Mouse (Mus musculus): Measurements from ENCODE around the gene Ctsq. TPM values are rescaled to one million over a fixed set of nuclear protein-coding genes. Genes with fewer than 3 reads are reported as not detected.
"Not testable (repeated sequence)": the region's sequence is repeated elsewhere in the genome, so short reads cannot be mapped to it uniquely, and the experiment has no call there.

The Ctsq gene
- not detected in 2 replicates for polyA plus RNA-seq (2012; rRNA removed)

DNA sequence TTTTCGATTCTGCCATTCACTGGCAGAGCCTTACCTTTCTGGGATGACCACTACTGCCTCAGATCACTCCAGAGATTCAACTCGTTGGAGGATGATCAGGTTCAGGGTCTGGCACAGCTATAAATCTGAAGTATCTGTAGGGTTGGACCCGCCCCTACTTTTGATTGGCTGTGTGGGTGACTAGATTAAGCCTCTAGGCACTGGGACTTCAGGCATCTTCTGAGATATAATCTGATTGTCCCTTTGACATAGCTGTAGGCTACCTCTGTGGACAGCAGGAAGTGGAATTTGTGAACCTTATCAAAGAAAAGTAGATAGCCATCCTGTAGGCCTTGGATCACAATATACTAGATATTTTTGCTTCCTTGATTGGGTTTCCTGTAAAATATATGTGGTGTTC, at the start of gene Ctsq:
Gene Ctsq, minus strand, starts transcription at position 101 of the 400 bp plus-strand sequence.
- WGBS: 49% methylated on average over 3 of the region's 3 CpGs
- H3K4me3 ChIP-seq (ENCODE audit: low read depth, low read length): no peak within 1 kb of the TSS
- TF ChIP-seq POLR2A (IDR thresholded peaks at IDR 0.05; ENCODE audit: low read depth, low read length): no peak
- TF ChIP-seq CTCF (IDR thresholded peaks at IDR 0.05; ENCODE audit: extremely low read depth, insufficient read length, insufficient replicate concordance, low read depth, low read length): no peak

DNA sequence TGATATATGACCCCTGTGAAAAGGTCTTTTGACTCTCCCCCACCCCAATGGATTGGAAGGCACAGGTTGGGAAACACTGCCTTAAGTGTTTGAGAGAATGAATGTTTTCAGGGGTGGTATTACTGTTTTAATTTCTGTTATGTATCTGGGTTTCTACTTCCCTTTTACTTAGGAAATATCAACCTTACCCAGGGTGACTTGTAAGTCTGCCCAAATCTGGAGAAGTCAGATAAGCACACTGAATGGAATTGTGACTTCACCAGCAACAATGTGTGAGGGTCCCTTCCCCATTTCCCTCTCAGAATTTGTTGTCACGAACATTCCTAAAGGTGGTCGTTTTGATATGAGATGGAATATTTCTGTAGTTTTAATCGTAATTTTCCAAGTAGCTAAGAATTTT, 17.6 kb downstream of the Ctsq start:
- H3K27ac ChIP-seq (ENCODE audit: insufficient read depth, low read depth, low read length): no peak overlapping the region
- H3K27me3 ChIP-seq (ENCODE audit: control insufficient read depth, insufficient read depth, low read length): no peaks in the 10 kb centered on the region; the same call in 1 of the 2 replicates
- H3K36me3 ChIP-seq (ENCODE audit: control insufficient read depth, insufficient read depth, low read length): no peaks in the 10 kb centered on the region
- H3K4me1 ChIP-seq (ENCODE audit: control insufficient read depth, insufficient read depth, insufficient read length, low read length): no peaks in the 10 kb centered on the region
- H3K4me3 ChIP-seq (ENCODE audit: low read depth, low read length): no peak overlapping the region
- WGBS: 82% methylated on average over 3 of the region's 3 CpGs
- TF ChIP-seq CTCF (IDR thresholded peaks at IDR 0.05; ENCODE audit: extremely low read depth, insufficient read length, insufficient replicate concordance, low read depth, low read length): no peak
- TF ChIP-seq POLR2A (IDR thresholded peaks at IDR 0.05; ENCODE audit: low read depth, low read length): no peak

More for the DNA sequence above, at the start of gene Ctsq:
- H3K4me1 ChIP-seq (ENCODE audit: control insufficient read depth, insufficient read depth, insufficient read length, low read length): no peaks in the 10 kb centered on the region
- H3K27me3 ChIP-seq (ENCODE audit: control insufficient read depth, insufficient read depth, low read length): no peaks in the 10 kb centered on the region
- H3K27ac ChIP-seq (ENCODE audit: insufficient read depth, low read depth, low read length): no peak within 1 kb of the TSS
- no peaks in the 10 kb centered on the region for H3K36me3 ChIP-seq (ENCODE audit: control insufficient read depth, insufficient read depth, low read length)

DNA sequence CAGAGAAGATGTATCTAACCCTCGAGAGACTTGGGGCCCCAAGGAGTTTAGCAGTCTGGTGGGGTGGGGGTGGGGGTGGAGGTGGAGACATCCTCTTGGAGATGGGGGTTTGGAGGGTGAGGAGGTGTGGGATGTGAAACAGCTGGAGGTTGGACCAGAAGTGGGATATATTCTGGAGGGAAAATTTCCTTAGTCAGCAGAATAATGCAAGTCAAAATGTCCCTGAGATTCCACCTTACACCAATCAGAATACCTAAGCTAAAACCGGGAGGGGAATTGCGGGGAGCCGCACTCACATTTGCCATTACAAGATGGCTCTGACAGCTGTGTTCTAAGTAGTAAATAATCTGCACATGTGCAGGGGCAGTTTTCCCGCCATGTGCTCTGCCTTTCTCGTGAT, 18.6 kb downstream of the Ctsq start:
- no peak overlapping the region for H3K4me3 ChIP-seq (ENCODE audit: low read depth, low read length)
- 79% methylated on average over 5 of the region's 6 CpGs for WGBS
- H3K4me1 ChIP-seq (ENCODE audit: control insufficient read depth, insufficient read depth, insufficient read length, low read length): no peaks in the 10 kb centered on the region
- TF ChIP-seq CTCF (IDR thresholded peaks at IDR 0.05; ENCODE audit: extremely low read depth, insufficient read length, insufficient replicate concordance, low read depth, low read length): no peak
- TF ChIP-seq POLR2A (IDR thresholded peaks at IDR 0.05; ENCODE audit: low read depth, low read length): no peak
- H3K27ac ChIP-seq (ENCODE audit: insufficient read depth, low read depth, low read length): no peak overlapping the region
- no peaks in the 10 kb centered on the region for H3K36me3 ChIP-seq (ENCODE audit: control insufficient read depth, insufficient read depth, low read length)
- H3K27me3 ChIP-seq (ENCODE audit: control insufficient read depth, insufficient read depth, low read length): no peaks in the 10 kb centered on the region; the same call in 1 of the 2 replicates

DNA sequence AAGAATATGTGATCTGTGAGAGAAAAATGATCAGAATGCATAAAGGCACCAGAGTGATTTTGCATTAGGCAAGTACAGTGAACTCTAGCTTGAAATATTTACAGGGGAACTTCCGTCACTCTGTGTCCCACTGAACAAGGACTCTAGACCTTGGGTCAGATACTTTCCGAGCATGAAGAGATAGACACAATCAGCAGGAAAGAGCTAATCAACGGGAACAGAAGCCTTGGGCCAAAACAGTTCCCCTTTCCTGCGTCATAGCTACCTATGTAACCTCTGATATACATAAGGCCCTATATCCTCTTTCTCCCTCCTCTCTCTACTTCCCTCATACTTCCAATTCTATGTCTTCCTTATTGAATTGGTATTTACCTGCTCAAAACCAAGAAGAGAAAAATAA, 30.3 kb downstream of the Ctsq start:
- no peak overlapping the region for H3K27ac ChIP-seq (ENCODE audit: insufficient read depth, low read depth, low read length)
- no peaks in the 10 kb centered on the region for H3K4me1 ChIP-seq (ENCODE audit: control insufficient read depth, insufficient read depth, insufficient read length, low read length)
- no peak overlapping the region for H3K4me3 ChIP-seq (ENCODE audit: low read depth, low read length)
- H3K27me3 ChIP-seq (ENCODE audit: control insufficient read depth, insufficient read depth, low read length): no peaks in the 10 kb centered on the region
- WGBS: 68% methylated on average over 4 of the region's 4 CpGs
- no peak for TF ChIP-seq POLR2A (IDR thresholded peaks at IDR 0.05; ENCODE audit: low read depth, low read length)
- no peak for TF ChIP-seq CTCF (IDR thresholded peaks at IDR 0.05; ENCODE audit: extremely low read depth, insufficient read length, insufficient replicate concordance, low read depth, low read length)
- H3K36me3 ChIP-seq (ENCODE audit: control insufficient read depth, insufficient read depth, low read length): no peaks in the 10 kb centered on the region

DNA sequence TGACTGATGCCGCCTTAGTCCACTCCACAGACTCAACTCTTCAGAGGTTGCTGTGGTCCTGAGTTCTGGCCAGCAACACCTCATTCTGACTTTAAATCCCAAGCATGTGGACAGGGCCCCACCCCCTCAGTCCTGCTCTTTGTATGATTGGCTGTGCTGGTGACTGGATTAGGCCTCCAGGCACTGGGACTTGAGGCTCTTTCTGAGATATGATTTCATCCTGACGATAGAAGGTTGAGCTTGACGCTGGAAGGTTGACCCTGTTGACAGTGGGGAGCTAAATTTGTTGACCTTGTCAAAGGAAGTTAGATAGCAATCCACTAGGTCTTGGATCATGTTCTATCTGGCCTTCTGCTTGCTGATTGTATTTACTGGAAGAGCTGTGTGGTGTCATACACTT, 34.6 kb downstream of the Ctsq start, which contains the start of gene Ctsj:
Gene Ctsj, minus strand, starts transcription at position 101 of the 400 bp plus-strand sequence.
- 67% methylated on average over 3 of the region's 3 CpGs for WGBS
- Histone ChIP-seq H3K27ac (ENCODE audit: insufficient read depth, low read depth, low read length) (no peak within 1 kb of the TSS), H3K36me3 (ENCODE audit: control insufficient read depth, insufficient read depth, low read length) (no peaks in the 10 kb centered on the region), H3K27me3 (ENCODE audit: control insufficient read depth, insufficient read depth, low read length) (no peaks in the 10 kb centered on the region), H3K4me1 (ENCODE audit: control insufficient read depth, insufficient read depth, insufficient read length, low read length) (no peaks in the 10 kb centered on the region), H3K4me3 (ENCODE audit: low read depth, low read length) (no peak within 1 kb of the TSS)
- no peak for TF ChIP-seq CTCF (IDR thresholded peaks at IDR 0.05; ENCODE audit: extremely low read depth, insufficient read length, insufficient replicate concordance, low read depth, low read length)
- TF ChIP-seq POLR2A (IDR thresholded peaks at IDR 0.05; ENCODE audit: low read depth, low read length): no peak

DNA sequence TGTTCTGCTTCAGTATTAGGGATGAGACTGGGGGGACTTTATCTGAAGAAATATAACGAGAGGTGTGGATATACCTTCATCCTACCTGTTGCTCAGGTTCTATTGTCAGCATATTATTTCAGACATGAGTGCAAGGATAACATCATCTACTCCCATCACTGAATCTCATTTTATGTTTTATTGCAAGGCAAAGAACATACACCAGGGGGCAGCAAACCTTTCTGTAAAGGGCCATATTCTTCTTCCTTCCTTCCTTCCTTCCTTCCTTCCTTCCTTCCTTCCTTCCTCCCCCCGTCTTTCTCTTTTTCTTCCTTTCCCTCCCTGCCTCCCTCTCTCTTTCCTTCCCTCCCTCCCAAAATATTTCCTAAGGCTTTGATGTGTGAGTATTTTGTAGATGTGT, 42.8 kb downstream of the Ctsq start:
- no peak for TF ChIP-seq CTCF (IDR thresholded peaks at IDR 0.05; ENCODE audit: extremely low read depth, insufficient read length, insufficient replicate concordance, low read depth, low read length)
- no peak for TF ChIP-seq POLR2A (IDR thresholded peaks at IDR 0.05; ENCODE audit: low read depth, low read length)
- Histone ChIP-seq H3K4me1 (ENCODE audit: control insufficient read depth, insufficient read depth, insufficient read length, low read length) (no peaks in the 10 kb centered on the region), H3K36me3 (ENCODE audit: control insufficient read depth, insufficient read depth, low read length) (no peaks in the 10 kb centered on the region), H3K4me3 (ENCODE audit: low read depth, low read length) (no peak overlapping the region), H3K27ac (ENCODE audit: insufficient read depth, low read depth, low read length) (no peak overlapping the region), H3K27me3 (ENCODE audit: control insufficient read depth, insufficient read depth, low read length) (no peaks in the 10 kb centered on the region)
- WGBS: 45% methylated on average over 2 of the region's 2 CpGs

DNA sequence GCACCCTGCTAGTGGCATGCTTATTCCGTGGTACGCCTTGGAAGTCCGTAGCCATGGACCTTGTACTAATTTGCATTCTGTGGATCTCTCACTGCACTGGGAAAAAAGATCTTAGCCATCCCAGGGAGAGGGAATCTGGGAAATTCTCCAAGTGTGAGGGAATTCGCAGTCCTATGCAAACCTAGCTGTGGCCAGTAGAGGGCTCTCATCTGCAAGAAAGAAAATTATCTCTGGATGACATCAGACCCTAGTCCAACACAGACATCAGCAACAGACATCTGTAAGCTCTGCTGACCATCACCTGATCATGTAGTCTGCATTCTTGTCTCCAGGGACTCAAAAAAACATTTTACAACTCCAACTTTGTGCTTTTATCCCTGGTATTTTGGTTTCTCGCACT, 53.5 kb downstream of the Ctsq start:
- H3K27ac ChIP-seq (ENCODE audit: insufficient read depth, low read depth, low read length); H3K4me3 ChIP-seq (ENCODE audit: low read depth, low read length); H3K4me1 ChIP-seq (ENCODE audit: control insufficient read depth, insufficient read depth, insufficient read length, low read length); H3K36me3 ChIP-seq (ENCODE audit: control insufficient read depth, insufficient read depth, low read length); H3K27me3 ChIP-seq (ENCODE audit: control insufficient read depth, insufficient read depth, low read length): not testable (repeated sequence)
- WGBS: 80% methylated on average over 5 of the region's 5 CpGs

Other genes with a start within 250 kb of the Ctsq start
- gene Ctsll3, start 237.8 kb downstream of the Ctsq start, polyA plus RNA-seq (2012; rRNA removed): not detected in 2 replicates
- not detected in 2 replicates for gene 4930486L24Rik, start 176.2 kb downstream of the Ctsq start, polyA plus RNA-seq (2012; rRNA removed)
- not detected in 2 replicates for gene Gm49392, start 143.7 kb downstream of the Ctsq start, polyA plus RNA-seq (2012; rRNA removed)
- gene Ctla2b, start 143.2 kb downstream of the Ctsq start, polyA plus RNA-seq (2012; rRNA removed): 0.35 TPM in 1 of 2 replicates, not detected in the other
- not detected in 2 replicates for gene Tpbpb, start 135.8 kb downstream of the Ctsq start, polyA plus RNA-seq (2012; rRNA removed)
- not detected in 2 replicates for gene Gm49393, start 105.0 kb downstream of the Ctsq start, polyA plus RNA-seq (2012; rRNA removed)
- 0.25 and 0.38 TPM in 2 replicates for gene Gm49391, start 104.1 kb downstream of the Ctsq start, polyA plus RNA-seq (2012; rRNA removed)
- gene Ctla2a, start 104.0 kb downstream of the Ctsq start, polyA plus RNA-seq (2012; rRNA removed): 0.61 and 1.4 TPM in 2 replicates
- not detected in 2 replicates for gene Tpbpa, start 98.6 kb downstream of the Ctsq start, polyA plus RNA-seq (2012; rRNA removed)
- gene Ctsj, start 34.7 kb downstream of the Ctsq start, polyA plus RNA-seq (2012; rRNA removed): not detected in 2 replicates
- gene Ctsr, start 123.6 kb upstream of the Ctsq start, polyA plus RNA-seq (2012; rRNA removed): not detected in 2 replicates
- gene Cts6, start 162.8 kb upstream of the Ctsq start, polyA plus RNA-seq (2012; rRNA removed): not detected in 2 replicates
- gene Cts8, start 214.7 kb upstream of the Ctsq start, polyA plus RNA-seq (2012; rRNA removed): not detected in 2 replicates
- gene Gm49398, start 248.2 kb upstream of the Ctsq start, polyA plus RNA-seq (2012; rRNA removed): not detected in 2 replicates

All from small intestine, adult 2 months (tissue).